Mouse (Mus musculus): ENCODE results near the gene Myocd. TPM values are rescaled to one million over a fixed set of nuclear protein-coding genes. Genes with fewer than 3 reads are reported as not detected.

Myocd gene
- polyA plus RNA-seq, 1 experiment = 6.1 TPM

- DNase-seq (ENCODE audit: low read depth) = no peak
These were observed 56.0 kb downstream of the Myocd start for GRCm38 (mm10) chr11:65213806-65214205.

GRCm38 (mm10) chr11:65211701-65212100 is 58.1 kb downstream of the Myocd start:
- DNase-seq (ENCODE audit: low read depth) = no peak

GRCm38 (mm10) chr11:65209441-65209840 is 60.3 kb downstream of the Myocd start:
- DNase-seq (ENCODE audit: low read depth) = no peak

GRCm38 (mm10) chr11:65205306-65205705 is 64.5 kb downstream of the Myocd start:
- DNase-seq (ENCODE audit: low read depth) = no peak

- DNase-seq (ENCODE audit: low read depth) = no peak
These were observed 65.1 kb downstream of the Myocd start for GRCm38 (mm10) chr11:65204651-65205050.

- no peak for DNase-seq (ENCODE audit: low read depth)
These were observed 66.8 kb downstream of the Myocd start for GRCm38 (mm10) chr11:65203020-65203419.

- DNase-seq (ENCODE audit: low read depth) = no peak
These were observed 67.6 kb downstream of the Myocd start for GRCm38 (mm10) chr11:65202236-65202635.

GRCm38 (mm10) chr11:65198026-65198425 is 71.8 kb downstream of the Myocd start:
- no peak for DNase-seq (ENCODE audit: low read depth)

GRCm38 (mm10) chr11:65197280-65197679 is 72.5 kb downstream of the Myocd start:
- DNase-seq (ENCODE audit: low read depth) = no peak

GRCm38 (mm10) chr11:65186974-65187373 is 82.8 kb downstream of the Myocd start:
- DNase-seq (ENCODE audit: low read depth) = no peak

- DNase-seq (ENCODE audit: low read depth) = no peak
These were observed 84.7 kb downstream of the Myocd start for GRCm38 (mm10) chr11:65185114-65185513.

GRCm38 (mm10) chr11:65170121-65170750 is 99.6 kb downstream of the Myocd start:
- no peak for DNase-seq (ENCODE audit: low read depth)

- no peak for DNase-seq (ENCODE audit: low read depth)
These were observed 107.0 kb downstream of the Myocd start, which contains the start of gene Arhgap44 for GRCm38 (mm10) chr11:65162767-65163120. Gene Arhgap44 (minus strand): TSS chr11:65162961.

- DNase-seq (ENCODE audit: low read depth) = no peak
These were observed 107.7 kb downstream of the Myocd start for GRCm38 (mm10) chr11:65161881-65162766.

- no peak for DNase-seq (ENCODE audit: low read depth)
These were observed 108.6 kb downstream of the Myocd start for GRCm38 (mm10) chr11:65160991-65161880.

- DNase-seq (ENCODE audit: low read depth) = no peak
These were observed 110.0 kb downstream of the Myocd start, which contains the start of gene 1700086D15Rik for GRCm38 (mm10) chr11:65159791-65160190. Gene 1700086D15Rik (minus strand): TSS chr11:65159891.

GRCm38 (mm10) chr11:65158658-65158990 is 111.2 kb downstream of the Myocd start:
- no peak for DNase-seq (ENCODE audit: low read depth)

GRCm38 (mm10) chr11:65157966-65158657 is 111.7 kb downstream of the Myocd start:
- DNase-seq (ENCODE audit: low read depth) = no peak

GRCm38 (mm10) chr11:65153006-65153405 is 116.8 kb downstream of the Myocd start:
- DNase-seq (ENCODE audit: low read depth) = peak; percentile 24

GRCm38 (mm10) chr11:65148441-65148840 is 121.3 kb downstream of the Myocd start:
- no peak for DNase-seq (ENCODE audit: low read depth)

GRCm38 (mm10) chr11:65142838-65143417 is 126.9 kb downstream of the Myocd start:
- DNase-seq (ENCODE audit: low read depth) = no peak

All from gonadal fat pad, adult 2 months (tissue).